Mouse (Mus musculus) forebrain, embryonic 14.5 days (tissue): ENCODE data around the gene Vps41. TPM values are rescaled to one million over a fixed set of nuclear protein-coding genes. Genes with fewer than 3 reads are reported as not detected.

ENCODE experiments used
- ATAC-seq: fragments of 200-750 bp; cut with Nextera tagmentation; 2 replicates; pipeline ENCODE4 v1.8.0; 2017; ENCODE audit warnings: mild to moderate bottlenecking, moderate library complexity
- DNase-seq: peaks from one replicate; pipeline ENCODE4 v3.0.0-alpha.2; 2015; ENCODE audit warnings: low spot score
- H3K27ac ChIP-seq: fragments of 300-500 bp; sonication (generic); 2 replicates; pipeline ENCODE4 v1.5.1; 2014; ENCODE audit warnings: low read depth, mild to moderate bottlenecking, control low read depth, low read length, moderate library complexity
- H3K27me3 ChIP-seq: fragments of 300-500 bp; sonication (generic); replicated peaks from 2 replicates; pipeline ENCODE4 v1.6.1; 2014; ENCODE audit warnings: low read length, control low read depth, mixed read lengths; ENCODE audit not compliant: control insufficient read depth, insufficient read depth
- H3K36me3 ChIP-seq: fragments of 300-500 bp; sonication (generic); 2 replicates; pipeline ENCODE4 v1.6.1; 2014; ENCODE audit warnings: low read length, control low read depth; ENCODE audit not compliant: control insufficient read depth, insufficient read depth
- H3K4me1 ChIP-seq: fragments of 300-500 bp; sonication (generic); 2 replicates; pipeline ENCODE4 v1.6.1; 2014; ENCODE audit warnings: antibody characterized with exemption, low read length, control low read depth; ENCODE audit not compliant: control insufficient read depth, insufficient read depth
- H3K4me2 ChIP-seq: fragments of 300-500 bp; sonication (generic); 2 replicates; pipeline ENCODE4 v1.6.1; 2014; ENCODE audit warnings: mild to moderate bottlenecking, control low read depth, low read length
- H3K4me3 ChIP-seq: fragments of 300-500 bp; sonication (generic); 2 replicates; pipeline ENCODE4 v1.5.1; 2014; ENCODE audit warnings: low read depth, low read length, control low read depth
- H3K9ac ChIP-seq: fragments of 300-500 bp; sonication (generic); 2 replicates; pipeline ENCODE4 v1.6.1; 2014; ENCODE audit warnings: mild to moderate bottlenecking, low read length, control low read depth, moderate library complexity
- H3K9me3 ChIP-seq: fragments of 300-500 bp; sonication (generic); replicated peaks from 2 replicates; pipeline ENCODE4 v1.6.1; 2016; ENCODE audit warnings: low read length, control low read depth, mixed read lengths; ENCODE audit not compliant: control insufficient read depth
- WGBS: fragments of 180-500 bp; shearing (Covaris S2); extraction: QIAGEN DNeasy Blood & Tissue Kit; methylation state at CpG from one replicate; pipeline ENCODE4 v1.1.7; 2014; 5-methylcytosine and 5-hydroxymethylcytosine counted together
- polyA plus RNA-seq: library from polyadenylated mRNA; unstranded; fragments of >200 nt; fragmentation: Nextera tagmentation; extraction: Ambion mirVana; gene quantifications from 2 replicates; pipeline ENCODE4 v1.2.1, GENCODE M21; 2014

Vps41 gene
- polyA plus RNA-seq, 1 experiment from 2014 or later = 128 TPM

DNA sequence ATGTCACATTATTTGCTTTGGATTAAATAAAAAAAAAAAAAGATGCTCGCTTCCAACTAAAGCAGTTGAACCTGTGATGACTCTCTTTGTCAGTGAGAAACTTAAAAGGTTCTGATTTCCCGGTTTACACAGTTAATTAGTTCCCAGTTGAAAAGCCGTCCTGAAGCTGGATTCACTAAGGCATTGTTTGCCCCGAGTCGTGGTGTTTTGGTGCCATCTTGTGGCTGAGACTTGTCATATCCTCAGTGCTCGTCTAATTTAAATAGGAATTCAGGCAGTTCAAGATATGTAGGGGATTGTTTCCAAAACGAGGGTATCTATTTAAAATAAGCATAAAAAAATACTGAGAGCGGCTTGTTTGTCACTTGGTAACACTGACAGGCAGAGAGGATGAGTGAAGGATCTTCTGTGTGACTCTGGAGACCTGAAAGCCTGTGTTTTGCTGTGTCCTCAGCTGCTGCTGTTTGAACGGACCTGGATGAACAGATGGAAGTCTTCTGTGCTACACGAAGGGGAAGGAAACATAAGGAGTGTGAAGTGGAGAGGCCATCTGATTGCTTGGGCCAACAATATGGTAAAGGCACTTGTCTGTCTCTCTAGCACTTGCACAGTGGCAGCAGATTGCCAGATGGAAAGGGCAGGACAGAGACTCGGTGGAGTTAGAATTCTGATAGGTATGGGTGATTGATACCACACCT is 93.0 kb downstream of the Vps41 start:
- Histone ChIP-seq H3K9me3 (no peaks in the 10 kb centered on the region), H3K4me3 (no peak overlapping the region), H3K27ac (peak overlapping the region; percentile 29; the same call in 1 of the 2 replicates), H3K9ac (peak overlapping the region; percentile 32; the same call in 1 of the 2 replicates), H3K4me1 (no peaks in the 10 kb centered on the region), H3K27me3 (no peaks in the 10 kb centered on the region), H3K4me2 (no peak overlapping the region), H3K36me3 (no peaks in the 10 kb centered on the region)
- WGBS = 17% methylated on average over 11 of the region's 11 CpGs
- DNase-seq = peak; percentile 94
- peak; percentile 94 for ATAC-seq

DNA sequence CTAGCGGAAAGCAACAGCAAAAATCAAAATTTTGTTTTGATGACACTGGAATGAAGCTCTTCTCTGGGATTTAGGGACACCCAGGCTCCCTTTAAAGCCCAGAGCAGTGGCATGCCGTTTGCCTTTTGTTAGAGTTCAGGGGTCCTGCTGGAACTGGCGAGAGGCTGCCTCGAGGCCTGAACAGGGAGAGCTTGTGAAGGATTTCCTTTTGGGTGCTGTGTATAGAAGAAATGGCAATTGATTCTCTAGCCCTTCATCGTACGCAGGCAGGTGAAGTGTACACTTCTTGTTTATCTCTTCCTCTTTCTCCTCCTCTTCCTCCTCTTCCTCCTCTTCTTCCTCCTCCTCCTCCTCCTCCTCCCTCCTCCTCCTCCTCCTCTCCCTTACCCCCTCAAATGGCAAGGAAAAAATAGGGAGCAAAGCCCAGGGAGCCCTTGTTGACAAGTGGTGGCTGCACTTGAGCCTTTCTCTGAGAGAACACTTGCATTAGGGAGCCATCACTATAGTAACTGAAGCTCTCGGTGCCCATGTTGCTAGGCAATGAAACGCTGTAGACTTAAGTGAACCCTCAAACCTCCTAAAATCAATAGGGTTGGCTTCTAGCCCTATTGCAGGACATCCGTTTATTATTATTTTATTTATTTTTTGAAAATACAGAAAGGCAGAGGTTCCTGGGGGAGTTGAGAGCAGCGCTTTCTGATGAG is 107.5 kb downstream of the Vps41 start:
- Histone ChIP-seq H3K4me1 (peaks cover 2% of the 10 kb centered on the region; the same call in 1 of the 2 replicates), H3K27me3 (no peaks in the 10 kb centered on the region), H3K4me3 (no peak overlapping the region), H3K9ac (no peak overlapping the region), H3K27ac (peak overlapping the region; percentile 66), H3K4me2 (no peak overlapping the region), H3K36me3 (peaks cover 7% of the 10 kb centered on the region; the same call in 1 of the 2 replicates), H3K9me3 (no peaks in the 10 kb centered on the region)
- DNase-seq (peak; percentile 60), ATAC-seq (peak; percentile 74; the same call in 1 of the 2 replicates)
- 68% methylated on average over 10 of the region's 10 CpGs for WGBS

DNA sequence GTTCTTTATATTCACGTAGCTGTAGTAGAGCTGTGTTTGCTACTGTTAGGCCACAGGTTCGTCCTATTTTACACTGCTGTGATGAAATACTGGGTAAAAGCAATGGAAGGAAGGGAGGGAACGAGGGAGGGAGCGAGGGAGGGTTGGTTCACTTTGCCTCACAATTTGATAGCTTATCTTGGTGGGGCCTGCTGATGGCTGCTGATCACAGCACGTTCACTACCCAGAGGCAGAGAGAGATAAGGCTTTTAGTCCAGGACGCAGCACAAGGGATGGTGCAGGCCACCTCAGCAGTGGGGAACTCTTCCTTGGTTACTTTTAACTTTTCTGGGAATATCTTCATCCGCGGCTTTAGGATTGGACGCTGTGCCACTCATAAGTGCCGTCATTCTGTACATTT is 109.9 kb downstream of the Vps41 start:
- H3K27ac ChIP-seq = no peak overlapping the region
- H3K9ac ChIP-seq = no peak overlapping the region
- peaks cover 2% of the 10 kb centered on the region; the same call in 1 of the 2 replicates for H3K4me1 ChIP-seq
- WGBS = 96% methylated on average over 10 of the region's 10 CpGs
- H3K36me3 ChIP-seq = peaks cover 7% of the 10 kb centered on the region; the same call in 1 of the 2 replicates
- no peaks in the 10 kb centered on the region for H3K27me3 ChIP-seq
- no peak for DNase-seq
- no peak for ATAC-seq
- no peak overlapping the region for H3K4me2 ChIP-seq
- no peak overlapping the region for H3K4me3 ChIP-seq
- no peaks in the 10 kb centered on the region for H3K9me3 ChIP-seq

DNA sequence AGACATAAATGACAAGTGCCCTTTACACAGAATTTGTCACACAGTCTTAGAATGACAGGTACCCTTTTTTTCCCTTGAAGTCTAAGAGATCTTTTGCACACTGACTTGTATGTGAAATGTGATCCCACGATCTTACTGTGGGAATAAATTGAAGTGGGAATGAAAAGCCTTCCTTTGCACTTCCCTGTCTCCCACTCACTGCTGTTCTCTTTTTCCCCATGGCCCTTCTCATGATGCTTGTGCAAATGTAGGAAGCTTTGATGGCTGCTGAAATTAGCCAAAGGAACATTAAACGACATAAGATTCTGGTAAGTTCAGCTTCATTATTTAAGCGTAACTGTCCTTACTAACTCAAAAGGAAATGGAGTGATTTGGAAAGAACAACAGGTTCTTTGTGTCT is 113.4 kb downstream of the Vps41 start:
- H3K27ac ChIP-seq = no peak overlapping the region
- H3K27me3 ChIP-seq = no peaks in the 10 kb centered on the region
- H3K4me3 ChIP-seq = no peak overlapping the region
- H3K4me1 ChIP-seq = no peaks in the 10 kb centered on the region
- no peak for ATAC-seq
- H3K36me3 ChIP-seq = peaks cover 7% of the 10 kb centered on the region; the same call in 1 of the 2 replicates
- H3K9me3 ChIP-seq = no peaks in the 10 kb centered on the region
- no peak overlapping the region for H3K4me2 ChIP-seq
- no peak for DNase-seq
- no peak overlapping the region for H3K9ac ChIP-seq
- 58% methylated on average over 3 of the region's 3 CpGs for WGBS

DNA sequence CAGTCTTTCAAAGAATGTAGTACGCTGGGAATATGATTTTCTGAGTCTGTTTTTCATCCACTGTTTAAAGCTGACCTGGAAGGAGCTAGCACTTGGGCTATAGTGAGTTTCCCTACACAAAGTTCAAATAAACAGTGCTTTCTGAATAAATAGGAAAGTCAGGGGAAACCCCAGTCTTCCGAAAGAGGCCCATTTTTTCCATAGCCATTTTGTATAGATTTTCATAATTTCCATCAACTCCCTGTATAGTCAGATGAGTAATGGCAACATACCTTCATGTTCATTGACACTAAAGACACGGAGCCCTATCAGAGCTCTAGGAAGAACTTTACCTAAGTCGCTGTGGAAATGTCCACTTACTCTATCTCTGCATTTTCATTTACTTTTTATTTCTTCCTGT is 122.1 kb downstream of the Vps41 start:
- H3K9me3 ChIP-seq = no peaks in the 10 kb centered on the region
- H3K4me2 ChIP-seq = no peak overlapping the region
- ATAC-seq (no peak), DNase-seq (no peak)
- H3K4me1 ChIP-seq = no peaks in the 10 kb centered on the region
- 96% methylated on average over 4 of the region's 4 CpGs for WGBS
- H3K36me3 ChIP-seq = 0 out of 2 replicates have a peak, but pooled peaks cover 6% of the 10 kb centered on the region
- no peak overlapping the region for H3K27ac ChIP-seq
- H3K4me3 ChIP-seq = no peak overlapping the region
- no peak overlapping the region for H3K9ac ChIP-seq
- no peaks in the 10 kb centered on the region for H3K27me3 ChIP-seq

DNA sequence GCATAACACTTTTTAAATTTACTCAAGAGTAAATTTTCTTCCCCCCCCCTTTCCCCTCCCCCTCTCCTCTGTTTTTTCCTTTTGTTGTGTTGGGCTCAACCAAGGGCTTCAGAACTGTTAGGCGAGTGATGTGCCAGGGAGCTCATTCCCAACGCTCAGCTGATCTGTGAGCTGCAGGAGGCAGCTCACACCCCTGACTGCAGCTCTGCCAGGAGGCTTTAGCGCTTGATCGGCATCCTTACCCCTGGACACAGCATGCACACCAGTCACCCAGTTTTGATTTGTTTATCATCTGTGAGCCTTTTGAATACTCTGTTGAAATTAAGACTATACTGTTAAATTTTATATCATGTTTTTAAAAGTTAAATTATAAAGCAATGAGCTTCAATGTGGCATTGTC is 123.3 kb downstream of the Vps41 start:
- H3K4me3 ChIP-seq = no peak overlapping the region
- no peaks in the 10 kb centered on the region for H3K27me3 ChIP-seq
- 61% methylated on average over 4 of the region's 4 CpGs for WGBS
- no peak for DNase-seq
- H3K9me3 ChIP-seq = no peaks in the 10 kb centered on the region
- no peak overlapping the region for H3K4me2 ChIP-seq
- H3K4me1 ChIP-seq = no peaks in the 10 kb centered on the region
- H3K27ac ChIP-seq = no peak overlapping the region
- 0 out of 2 replicates have a peak, but pooled peaks cover 11% of the 10 kb centered on the region for H3K36me3 ChIP-seq
- H3K9ac ChIP-seq = no peak overlapping the region
- ATAC-seq = no peak

DNA sequence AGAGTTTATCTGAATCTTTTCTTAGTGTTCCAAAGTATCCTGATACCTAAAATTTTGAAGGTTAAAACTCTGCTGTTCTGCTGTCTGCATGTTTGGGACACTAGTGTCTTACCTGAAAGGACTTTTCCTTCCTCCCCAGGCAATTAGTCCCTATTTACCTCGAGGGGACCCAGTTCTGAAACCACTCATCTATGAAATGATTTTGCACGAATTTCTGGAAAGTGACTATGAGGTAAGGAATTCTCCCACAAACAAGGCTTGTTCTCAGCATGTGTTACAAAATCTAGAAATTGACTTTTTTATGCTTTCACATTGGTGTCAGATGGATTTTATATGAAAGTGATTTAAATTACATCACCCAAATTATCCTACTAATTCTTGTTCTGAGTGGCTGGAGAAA is 123.9 kb downstream of the Vps41 start:
- H3K27me3 ChIP-seq = no peaks in the 10 kb centered on the region
- peaks cover 16% of the 10 kb centered on the region; the same call in 1 of the 2 replicates for H3K36me3 ChIP-seq
- no peak overlapping the region for H3K4me3 ChIP-seq
- WGBS = 49% methylated on average over 2 of the region's 2 CpGs
- H3K9ac ChIP-seq = no peak overlapping the region
- H3K9me3 ChIP-seq = no peaks in the 10 kb centered on the region
- no peaks in the 10 kb centered on the region for H3K4me1 ChIP-seq
- no peak overlapping the region for H3K27ac ChIP-seq
- DNase-seq (no peak), ATAC-seq (no peak)
- no peak overlapping the region for H3K4me2 ChIP-seq

DNA sequence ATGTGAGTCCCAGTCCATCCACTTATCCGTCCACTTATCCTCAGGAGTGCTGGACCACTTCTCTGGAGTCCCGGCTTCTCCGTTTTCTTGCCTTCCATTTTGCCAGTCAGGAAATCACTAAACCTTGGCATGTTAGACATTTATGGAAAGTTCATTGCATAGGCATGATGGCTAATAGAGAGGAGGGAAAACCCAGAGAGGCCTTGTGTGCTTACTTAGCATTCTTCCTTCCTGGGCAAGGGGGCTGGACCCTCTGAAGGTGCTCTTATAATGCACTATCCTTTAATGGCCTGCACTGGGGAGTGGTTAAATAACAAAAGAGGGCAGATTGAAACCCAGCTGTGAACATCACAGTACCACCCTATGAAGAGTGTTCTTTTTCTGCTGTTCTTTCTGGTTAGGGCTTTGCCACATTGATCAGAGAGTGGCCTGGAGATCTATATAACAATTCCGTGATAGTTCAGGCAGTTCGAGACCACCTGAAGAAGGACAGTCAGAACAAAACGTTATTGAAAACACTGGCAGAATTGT is 124.7 kb downstream of the Vps41 start:
- 84% methylated on average over 6 of the region's 6 CpGs for WGBS
- Histone ChIP-seq H3K4me1 (no peaks in the 10 kb centered on the region), H3K27me3 (no peaks in the 10 kb centered on the region), H3K4me2 (no peak overlapping the region), H3K4me3 (no peak overlapping the region), H3K36me3 (peaks cover 24% of the 10 kb centered on the region; the same call in 1 of the 2 replicates), H3K9me3 (no peaks in the 10 kb centered on the region), H3K9ac (no peak overlapping the region), H3K27ac (no peak overlapping the region)
- no peak for DNase-seq
- ATAC-seq = no peak

DNA sequence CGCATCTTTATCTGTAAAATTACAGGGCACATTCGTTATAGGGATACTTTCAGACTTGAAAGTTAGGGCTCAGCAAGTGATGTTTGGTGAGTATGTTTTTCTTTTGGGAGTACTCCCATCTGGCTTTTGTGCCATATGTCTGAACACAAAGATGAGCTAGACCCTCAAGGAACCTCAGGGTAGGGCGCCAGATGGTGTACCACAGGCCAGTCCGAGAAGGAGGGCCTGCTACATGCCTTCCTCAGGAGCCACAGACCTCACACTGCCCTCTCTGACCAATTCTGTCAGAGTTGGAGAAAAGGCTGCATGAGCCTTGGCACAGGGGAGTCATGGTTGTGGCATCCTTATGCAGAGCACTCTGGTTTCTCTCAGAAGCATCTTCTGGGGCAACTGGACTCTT is 125.5 kb downstream of the Vps41 start:
- Histone ChIP-seq H3K27ac (no peak overlapping the region), H3K36me3 (peaks cover 26% of the 10 kb centered on the region; the same call in 1 of the 2 replicates), H3K9me3 (no peaks in the 10 kb centered on the region), H3K4me2 (no peak overlapping the region), H3K27me3 (no peaks in the 10 kb centered on the region), H3K4me3 (no peak overlapping the region), H3K4me1 (no peaks in the 10 kb centered on the region), H3K9ac (no peak overlapping the region)
- no peak for ATAC-seq
- WGBS = 95% methylated on average over 4 of the region's 4 CpGs
- no peak for DNase-seq
